Mouse (Mus musculus) hindbrain, embryonic 13.5 days (tissue): ENCODE measurements around the gene Spef2. TPM values are rescaled to one million over a fixed set of nuclear protein-coding genes. Genes with fewer than 3 reads are reported as not detected.
"Not testable (repeated sequence)": the region's sequence is repeated elsewhere in the genome, so short reads cannot be mapped to it uniquely, and the experiment has no call there.

Source experiments
- ATAC-seq: fragments of 200-750 bp; cut with Nextera tagmentation; 2 replicates; pipeline ENCODE4 v1.8.0; 2017; ENCODE audit warnings: moderate TSS enrichment; ENCODE audit not compliant: low FRiP score
- H3K27ac ChIP-seq: fragments of 300-500 bp; sonication (generic); 2 replicates; pipeline ENCODE4 v1.5.1; 2015; ENCODE audit warnings: inconsistent platforms, mild to moderate bottlenecking, moderate library complexity
- H3K27me3 ChIP-seq: fragments of 300-500 bp; sonication (generic); 2 replicates; pipeline ENCODE4 v1.6.1; 2015; ENCODE audit warnings: mild to moderate bottlenecking, inconsistent platforms
- H3K36me3 ChIP-seq: fragments of 300-500 bp; sonication (generic); 2 replicates; pipeline ENCODE4 v1.6.1; 2015; ENCODE audit warnings: mild to moderate bottlenecking, inconsistent platforms
- H3K4me1 ChIP-seq: fragments of 300-500 bp; sonication (generic); replicated peaks from 2 replicates; pipeline ENCODE4 v1.6.1; 2015; ENCODE audit warnings: inconsistent platforms
- H3K4me2 ChIP-seq: fragments of 300-500 bp; sonication (generic); 2 replicates; pipeline ENCODE4 v1.6.1; 2015; ENCODE audit warnings: inconsistent platforms, mild to moderate bottlenecking, moderate library complexity
- H3K4me3 ChIP-seq: fragments of 300-500 bp; sonication (generic); 2 replicates; pipeline ENCODE4 v1.5.1; 2015; ENCODE audit warnings: mild to moderate bottlenecking, inconsistent platforms
- H3K9ac ChIP-seq: fragments of 300-500 bp; sonication (generic); 2 replicates; pipeline ENCODE4 v1.6.1; 2015; ENCODE audit warnings: mild to moderate bottlenecking, inconsistent platforms
- H3K9me3 ChIP-seq: fragments of 300-500 bp; sonication (generic); 2 replicates; pipeline ENCODE4 v1.6.1; 2016; ENCODE audit warnings: inconsistent platforms
- WGBS: fragments of 180-500 bp; shearing (Covaris S2); methylation state at CpG from one replicate; pipeline ENCODE4 v1.1.7; 2015; 5-methylcytosine and 5-hydroxymethylcytosine counted together
- polyA plus RNA-seq: library from polyadenylated mRNA; unstranded; fragments of >200 nt; fragmentation: Nextera tagmentation; extraction: Ambion mirVana; gene quantifications from 2 replicates; pipeline ENCODE4 v1.2.1, GENCODE M21; 2015

Spef2 gene
- polyA plus RNA-seq, 1 experiment from 2014 or later: 2.8 TPM

- Histone ChIP-seq H3K27ac (no peak overlapping the region), H3K27me3 (no peaks in the 10 kb centered on the region), H3K36me3 (no peaks in the 10 kb centered on the region), H3K4me3 (no peak overlapping the region), H3K4me1 (no peaks in the 10 kb centered on the region), H3K9me3 (no peaks in the 10 kb centered on the region), H3K9ac (no peak overlapping the region), H3K4me2 (no peak overlapping the region)
- 91% methylated on average over 7 of the region's 7 CpGs for WGBS
- no peak for ATAC-seq
These were observed 176.0 kb downstream of the Spef2 start for GRCm38 (mm10) chr15:9572664-9573063.

GRCm38 (mm10) chr15:9571896-9572295 lies 176.8 kb downstream of the Spef2 start:
- no peak overlapping the region for H3K4me3 ChIP-seq
- no peak for ATAC-seq
- no peaks in the 10 kb centered on the region for H3K9me3 ChIP-seq
- no peaks in the 10 kb centered on the region for H3K4me1 ChIP-seq
- no peak overlapping the region for H3K27ac ChIP-seq
- H3K27me3 ChIP-seq: no peaks in the 10 kb centered on the region
- H3K4me2 ChIP-seq: no peak overlapping the region
- WGBS: 87% methylated on average over 2 of the region's 2 CpGs
- H3K36me3 ChIP-seq: no peaks in the 10 kb centered on the region
- H3K9ac ChIP-seq: no peak overlapping the region

DNA sequence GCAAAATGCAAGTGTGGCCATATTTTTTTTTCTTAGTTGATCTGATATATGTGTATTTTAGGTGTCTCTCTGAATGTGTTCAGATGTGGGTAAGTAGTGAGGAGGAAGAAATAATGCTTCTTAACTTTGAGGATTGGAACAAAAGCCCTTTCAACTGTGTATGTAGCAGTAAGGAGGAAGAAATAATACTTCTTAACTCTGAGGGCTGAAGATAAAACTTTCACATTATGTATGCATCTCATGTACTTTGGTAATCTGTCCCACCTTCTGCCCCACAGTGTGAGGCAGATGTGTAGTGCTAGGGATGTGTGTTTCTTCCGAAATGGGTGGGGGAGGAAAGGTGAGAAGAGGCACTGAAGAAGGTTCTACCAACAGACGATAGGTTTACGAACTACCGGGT lies 181.4 kb downstream of the Spef2 start:
- no peak overlapping the region for H3K27ac ChIP-seq
- H3K36me3 ChIP-seq: no peaks in the 10 kb centered on the region
- no peak overlapping the region for H3K9ac ChIP-seq
- 89% methylated on average over 4 of the region's 4 CpGs for WGBS
- no peaks in the 10 kb centered on the region for H3K9me3 ChIP-seq
- no peak overlapping the region for H3K4me2 ChIP-seq
- no peaks in the 10 kb centered on the region for H3K27me3 ChIP-seq
- ATAC-seq: no peak
- no peaks in the 10 kb centered on the region for H3K4me1 ChIP-seq
- no peak overlapping the region for H3K4me3 ChIP-seq

DNA sequence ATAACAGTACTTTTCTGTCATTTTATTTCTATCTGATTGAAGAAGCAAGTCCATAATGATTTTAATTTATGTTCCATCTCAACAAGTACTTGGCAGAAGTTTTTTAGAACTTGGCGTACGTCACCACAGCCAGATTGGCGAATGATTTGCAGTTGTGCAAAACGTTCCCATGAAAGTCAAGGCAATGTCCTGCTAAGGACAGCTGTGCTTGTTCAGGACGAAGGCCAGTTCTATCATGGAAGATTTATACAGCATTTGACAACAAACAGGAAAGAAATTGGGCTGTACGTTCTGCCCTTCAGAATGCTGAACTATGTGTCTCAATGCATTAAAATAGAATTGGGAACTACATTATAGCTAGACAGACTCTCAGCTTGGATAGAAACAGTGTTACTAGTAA lies 183.3 kb downstream of the Spef2 start:
- Histone ChIP-seq H3K27me3 (no peaks in the 10 kb centered on the region), H3K4me3 (no peak overlapping the region), H3K36me3 (no peaks in the 10 kb centered on the region), H3K9me3 (no peaks in the 10 kb centered on the region), H3K4me1 (no peaks in the 10 kb centered on the region), H3K4me2 (no peak overlapping the region), H3K27ac (no peak overlapping the region), H3K9ac (no peak overlapping the region)
- no peak for ATAC-seq
- WGBS: 91% methylated on average over 6 of the region's 6 CpGs

DNA sequence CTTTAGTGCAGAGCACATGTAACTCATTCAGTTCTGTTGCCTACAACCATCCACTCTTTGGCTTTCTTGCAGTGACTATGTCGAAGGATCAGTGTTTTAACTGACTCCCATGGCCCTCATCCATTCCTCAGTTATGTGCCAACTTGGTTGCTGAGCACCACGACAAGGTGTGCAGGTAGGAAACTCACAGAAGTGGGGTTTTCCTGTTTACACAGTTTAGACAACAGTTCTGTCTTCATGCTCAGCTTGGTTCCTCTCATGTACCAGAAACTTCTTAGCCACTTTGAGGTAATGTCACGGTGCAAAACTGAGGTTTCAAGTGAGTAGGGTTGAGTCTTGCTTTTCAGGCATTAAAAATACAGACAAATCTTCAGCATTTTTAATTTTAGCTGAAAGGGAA lies 184.5 kb downstream of the Spef2 start:
- no peak overlapping the region for H3K4me2 ChIP-seq
- ATAC-seq: no peak
- H3K27me3 ChIP-seq: no peaks in the 10 kb centered on the region

DNA sequence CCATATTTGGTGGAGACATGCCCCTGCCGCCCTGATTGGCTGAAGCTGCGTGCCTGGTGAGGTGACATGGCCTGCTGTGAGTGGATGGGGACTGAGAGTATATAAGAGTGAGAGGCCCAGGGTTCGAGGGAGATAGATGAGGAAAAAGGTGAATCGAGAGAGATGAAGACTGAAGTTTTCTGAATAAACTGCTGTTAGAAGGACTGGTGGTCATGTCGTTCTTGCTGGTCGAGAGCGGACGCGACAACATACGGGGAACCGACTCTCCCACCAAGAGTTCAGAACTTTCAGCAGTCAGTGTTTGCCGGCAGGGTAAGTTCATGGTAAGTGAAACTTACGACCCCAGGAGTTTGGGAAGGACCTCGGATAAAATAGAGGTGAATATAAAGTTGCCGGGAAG lies 191.4 kb downstream of the Spef2 start:
- not testable (repeated sequence) for H3K27me3 ChIP-seq, H3K27ac ChIP-seq, H3K4me1 ChIP-seq, H3K9ac ChIP-seq, H3K9me3 ChIP-seq, ATAC-seq, H3K4me2 ChIP-seq, H3K4me3 ChIP-seq, H3K36me3 ChIP-seq
- WGBS: 95% methylated on average over 15 of the region's 15 CpGs

More for the DNA sequence above, 184.5 kb downstream of the Spef2 start:
- H3K9me3 ChIP-seq: no peaks in the 10 kb centered on the region
- H3K9ac ChIP-seq: no peak overlapping the region
- no peak overlapping the region for H3K27ac ChIP-seq
- no peaks in the 10 kb centered on the region for H3K36me3 ChIP-seq
- H3K4me3 ChIP-seq: no peak overlapping the region
- no peaks in the 10 kb centered on the region for H3K4me1 ChIP-seq
- 75% methylated on average over 3 of the region's 3 CpGs for WGBS

- Histone ChIP-seq H3K4me3 (no peak overlapping the region), H3K27ac (no peak overlapping the region), H3K4me2 (no peak overlapping the region), H3K9ac (no peak overlapping the region), H3K4me1 (no peaks in the 10 kb centered on the region), H3K9me3 (no peaks in the 10 kb centered on the region; the same call in 1 of the 2 replicates), H3K27me3 (no peaks in the 10 kb centered on the region), H3K36me3 (no peaks in the 10 kb centered on the region)
- no peak for ATAC-seq
- 90% methylated on average over 2 of the region's 2 CpGs for WGBS
These were observed 199.7 kb downstream of the Spef2 start for GRCm38 (mm10) chr15:9548951-9549350.

- ATAC-seq: no peak
- Histone ChIP-seq H3K9ac (no peak overlapping the region), H3K4me1 (no peaks in the 10 kb centered on the region), H3K4me3 (no peak overlapping the region), H3K27ac (no peak overlapping the region), H3K27me3 (no peaks in the 10 kb centered on the region), H3K36me3 (no peaks in the 10 kb centered on the region), H3K4me2 (no peak overlapping the region), H3K9me3 (no peaks in the 10 kb centered on the region)
- WGBS: 72% methylated on average over 1 of the region's 1 CpGs
These were observed 213.5 kb downstream of the Spef2 start for GRCm38 (mm10) chr15:9535200-9535599.

- H3K4me1 ChIP-seq: no peaks in the 10 kb centered on the region
- no peaks in the 10 kb centered on the region for H3K9me3 ChIP-seq
- no peak for ATAC-seq
- no peaks in the 10 kb centered on the region for H3K27me3 ChIP-seq
- H3K4me3 ChIP-seq: no peak overlapping the region
- H3K27ac ChIP-seq: no peak overlapping the region
- H3K36me3 ChIP-seq: no peaks in the 10 kb centered on the region
- 91% methylated on average over 3 of the region's 3 CpGs for WGBS
- H3K9ac ChIP-seq: no peak overlapping the region
- no peak overlapping the region for H3K4me2 ChIP-seq
These were observed 215.2 kb downstream of the Spef2 start for GRCm38 (mm10) chr15:9533356-9533902.

DNA sequence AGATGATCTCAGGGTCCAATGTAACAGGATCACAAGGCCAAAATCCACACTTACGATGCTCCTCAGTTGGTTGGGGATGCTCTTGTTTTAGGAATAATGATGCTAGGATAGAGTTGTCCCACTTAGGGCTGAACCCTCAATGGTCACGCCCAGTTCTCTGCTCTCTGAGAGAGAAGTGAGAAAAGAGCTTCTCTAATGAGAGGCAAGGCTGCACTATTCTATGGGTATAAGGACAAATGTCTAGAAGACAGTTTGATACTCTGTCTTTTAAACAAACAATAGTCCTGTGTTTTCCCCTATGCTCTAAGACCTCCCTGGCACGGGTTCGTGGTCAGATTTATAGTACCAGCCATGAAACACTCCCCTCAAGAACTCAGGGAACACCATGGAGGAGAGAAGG lies 218.6 kb downstream of the Spef2 start, which contains the start of gene Il7r:
Gene Il7r, minus strand, starts transcription at position 101 of the 400 bp plus-strand sequence.
- Histone ChIP-seq H3K36me3 (no peaks in the 10 kb centered on the region), H3K4me1 (no peaks in the 10 kb centered on the region), H3K27me3 (no peaks in the 10 kb centered on the region), H3K9ac (no peak within 1 kb of the TSS), H3K4me2 (no peak within 1 kb of the TSS), H3K9me3 (no peaks in the 10 kb centered on the region), H3K27ac (no peak within 1 kb of the TSS), H3K4me3 (no peak within 1 kb of the TSS)
- ATAC-seq: no peak
- WGBS: 84% methylated on average over 4 of the region's 4 CpGs

DNA sequence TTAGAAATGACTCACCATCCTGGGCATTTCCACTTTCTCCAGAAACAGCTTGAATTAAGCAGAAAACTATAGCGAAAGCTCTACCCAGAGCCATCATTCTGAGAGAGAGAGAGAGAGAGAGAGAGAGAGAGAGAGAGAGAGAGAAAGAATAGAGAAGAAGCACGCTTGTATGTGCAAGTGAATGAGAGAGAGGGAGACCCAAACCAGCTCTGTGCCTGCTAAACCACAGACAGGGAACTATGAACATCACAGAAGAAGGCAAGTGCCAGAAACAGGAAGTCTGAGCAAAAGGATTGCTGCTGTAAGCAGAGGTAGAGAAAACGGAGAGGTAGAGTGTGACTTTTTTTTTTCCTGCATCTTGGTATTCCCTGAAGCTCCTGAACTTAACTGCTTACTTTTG lies 219.0 kb downstream of the Spef2 start:
- no peak overlapping the region for H3K4me2 ChIP-seq
- H3K27me3 ChIP-seq: no peaks in the 10 kb centered on the region
- no peak overlapping the region for H3K27ac ChIP-seq
- H3K36me3 ChIP-seq: no peaks in the 10 kb centered on the region
- ATAC-seq: no peak
- no peaks in the 10 kb centered on the region for H3K4me1 ChIP-seq
- no peak overlapping the region for H3K9ac ChIP-seq
- no peak overlapping the region for H3K4me3 ChIP-seq
- 81% methylated on average over 3 of the region's 3 CpGs for WGBS
- H3K9me3 ChIP-seq: no peaks in the 10 kb centered on the region
